Mouse (Mus musculus): ENCODE data around the gene Tmem235. TPM values are rescaled to one million over a fixed set of nuclear protein-coding genes. Genes with fewer than 3 reads are reported as not detected.

The Tmem235 gene
- polyA plus RNA-seq, 1 experiment from 2014 or later = not detected

DNA sequence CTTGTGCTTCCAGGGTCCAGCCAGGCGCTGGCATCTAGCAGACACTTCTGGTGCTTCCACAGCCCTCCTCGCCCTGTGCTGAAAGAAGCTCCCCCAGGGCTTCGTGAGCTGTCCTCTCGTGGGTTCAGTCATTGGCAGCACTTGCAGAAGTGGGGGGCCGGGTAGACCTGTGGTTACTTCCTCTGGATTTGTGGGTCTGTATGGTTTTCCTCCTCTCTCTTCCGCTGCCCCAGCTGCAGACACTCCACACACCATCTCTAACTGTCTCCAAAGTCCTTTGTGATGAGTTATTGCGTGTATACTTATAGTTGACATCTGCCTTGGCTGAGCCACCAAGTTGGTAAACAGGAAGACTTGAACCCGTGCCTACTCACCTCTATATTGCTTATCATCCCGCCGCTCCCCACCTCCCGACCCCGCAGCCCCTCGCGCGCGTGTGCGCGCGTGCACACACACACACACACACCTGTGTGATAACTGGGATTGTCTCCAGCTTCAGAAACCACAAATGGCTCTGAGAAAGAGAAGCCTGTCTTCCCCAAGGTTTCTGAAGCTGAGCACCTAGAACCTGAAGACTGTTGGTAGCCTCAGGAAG lies 31.1 kb downstream of the Tmem235 start:
- Histone ChIP-seq H3K9me3 (ENCODE audit: control insufficient read depth, low read length) (no peaks in the 10 kb centered on the region), H3K4me2 (no peak overlapping the region), H3K36me3 (ENCODE audit: control insufficient read depth, insufficient read depth, low read length) (no peaks in the 10 kb centered on the region), H3K27me3 (ENCODE audit: control insufficient read depth, insufficient read depth, low read length) (peaks cover 5% of the 10 kb centered on the region), H3K4me3 (ENCODE audit: low read depth, low read length) (no peak overlapping the region), H3K4me1 (ENCODE audit: control insufficient read depth, insufficient read depth, low read length) (peaks cover 34% of the 10 kb centered on the region), H3K9ac (ENCODE audit: low read length) (no peak overlapping the region), H3K27ac (ENCODE audit: low read depth, low read length) (no peak overlapping the region)
- ATAC-seq (ENCODE audit: low FRiP score) (no peak), DNase-seq (ENCODE audit: low spot score, missing footprints) (no peak)
- WGBS = 94% methylated on average over 19 of the region's 19 CpGs

DNA sequence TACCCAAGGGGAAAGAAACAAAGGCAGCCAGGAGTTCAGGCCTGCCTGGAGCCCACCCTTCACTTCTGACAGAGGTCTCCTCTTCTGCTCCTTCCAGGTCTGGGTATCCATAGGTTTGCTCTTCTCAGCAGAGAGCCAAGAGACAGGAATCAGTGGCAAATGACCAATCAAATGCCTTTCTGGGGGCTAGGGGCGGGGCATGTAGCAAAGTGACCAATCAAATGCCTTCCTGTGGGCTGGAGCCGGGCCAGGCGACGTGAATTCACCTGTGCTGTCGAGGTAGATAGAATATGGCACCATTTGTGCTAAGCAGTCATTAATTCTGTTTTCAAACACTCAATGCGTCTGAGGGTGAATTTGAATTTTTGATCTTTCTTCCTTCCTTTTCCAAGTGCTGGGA lies 31.6 kb downstream of the Tmem235 start:
- no peaks in the 10 kb centered on the region for H3K36me3 ChIP-seq (ENCODE audit: control insufficient read depth, insufficient read depth, low read length)
- DNase-seq (ENCODE audit: low spot score, missing footprints) (no peak), ATAC-seq (ENCODE audit: low FRiP score) (no peak)
- peaks cover 5% of the 10 kb centered on the region for H3K27me3 ChIP-seq (ENCODE audit: control insufficient read depth, insufficient read depth, low read length)
- H3K9ac ChIP-seq (ENCODE audit: low read length) = no peak overlapping the region
- H3K27ac ChIP-seq (ENCODE audit: low read depth, low read length) = no peak overlapping the region
- no peak overlapping the region for H3K4me3 ChIP-seq (ENCODE audit: low read depth, low read length)
- H3K9me3 ChIP-seq (ENCODE audit: control insufficient read depth, low read length) = no peaks in the 10 kb centered on the region
- no peak overlapping the region for H3K4me2 ChIP-seq
- WGBS = 54% methylated on average over 6 of the region's 6 CpGs
- H3K4me1 ChIP-seq (ENCODE audit: control insufficient read depth, insufficient read depth, low read length) = peaks cover 34% of the 10 kb centered on the region

- H3K4me3 ChIP-seq (ENCODE audit: low read depth, low read length) = no peak overlapping the region
- H3K9ac ChIP-seq (ENCODE audit: low read length) = no peak overlapping the region
- no peak overlapping the region for H3K4me2 ChIP-seq
- peak; percentile 45 for DNase-seq (ENCODE audit: low spot score, missing footprints)
- no peak overlapping the region for H3K27ac ChIP-seq (ENCODE audit: low read depth, low read length)
- H3K36me3 ChIP-seq (ENCODE audit: control insufficient read depth, insufficient read depth, low read length) = no peaks in the 10 kb centered on the region
- ATAC-seq (ENCODE audit: low FRiP score) = no peak
- peaks cover 18% of the 10 kb centered on the region for H3K4me1 ChIP-seq (ENCODE audit: control insufficient read depth, insufficient read depth, low read length)
- no peaks in the 10 kb centered on the region for H3K9me3 ChIP-seq (ENCODE audit: control insufficient read depth, low read length)
- WGBS = 65% methylated on average over 10 of the region's 10 CpGs
- no peaks in the 10 kb centered on the region; the same call in none of the 2 replicates for H3K27me3 ChIP-seq (ENCODE audit: control insufficient read depth, insufficient read depth, low read length)
Observed at GRCm38 (mm10) chr11:117894676-117895075, 34.1 kb downstream of the Tmem235 start.

GRCm38 (mm10) chr11:117896533-117896932 lies 36.0 kb downstream of the Tmem235 start:
- H3K4me3 ChIP-seq (ENCODE audit: low read depth, low read length) = no peak overlapping the region
- H3K27ac ChIP-seq (ENCODE audit: low read depth, low read length) = no peak overlapping the region
- no peak overlapping the region for H3K4me2 ChIP-seq
- H3K9ac ChIP-seq (ENCODE audit: low read length) = no peak overlapping the region
- no peaks in the 10 kb centered on the region for H3K4me1 ChIP-seq (ENCODE audit: control insufficient read depth, insufficient read depth, low read length)
- WGBS = 56% methylated on average over 2 of the region's 2 CpGs
- no peaks in the 10 kb centered on the region for H3K9me3 ChIP-seq (ENCODE audit: control insufficient read depth, low read length)
- no peaks in the 10 kb centered on the region for H3K36me3 ChIP-seq (ENCODE audit: control insufficient read depth, insufficient read depth, low read length)
- DNase-seq (ENCODE audit: low spot score, missing footprints) (no peak), ATAC-seq (ENCODE audit: low FRiP score) (no peak)
- no peaks in the 10 kb centered on the region; the same call in none of the 2 replicates for H3K27me3 ChIP-seq (ENCODE audit: control insufficient read depth, insufficient read depth, low read length)

DNA sequence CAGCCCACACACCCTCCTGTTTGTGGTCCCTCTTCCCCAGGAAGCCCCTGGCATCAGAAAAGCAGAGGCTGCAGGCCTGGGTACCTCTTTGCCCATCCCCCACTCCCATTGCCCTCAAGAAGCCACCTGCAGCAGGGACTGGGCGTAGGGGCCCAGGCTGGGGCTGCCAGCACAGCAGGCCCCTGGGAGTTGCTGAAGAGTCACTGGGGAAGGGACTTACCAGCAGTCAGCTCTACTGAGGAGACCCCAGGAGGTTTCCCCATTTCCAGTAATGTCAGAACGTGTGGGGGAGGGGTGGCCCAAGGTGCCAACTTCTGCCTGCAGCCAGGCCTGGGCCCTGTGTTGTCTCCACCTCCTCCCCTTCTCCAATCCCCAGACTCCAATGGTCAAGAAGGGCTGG lies 41.7 kb downstream of the Tmem235 start:
- H3K9ac ChIP-seq (ENCODE audit: low read length) = no peak overlapping the region
- WGBS = 72% methylated on average over 2 of the region's 2 CpGs
- no peak for ATAC-seq (ENCODE audit: low FRiP score)
- no peaks in the 10 kb centered on the region for H3K9me3 ChIP-seq (ENCODE audit: control insufficient read depth, low read length)
- H3K4me1 ChIP-seq (ENCODE audit: control insufficient read depth, insufficient read depth, low read length) = no peaks in the 10 kb centered on the region
- H3K4me3 ChIP-seq (ENCODE audit: low read depth, low read length) = no peak overlapping the region
- no peak overlapping the region for H3K27ac ChIP-seq (ENCODE audit: low read depth, low read length)
- no peaks in the 10 kb centered on the region for H3K36me3 ChIP-seq (ENCODE audit: control insufficient read depth, insufficient read depth, low read length)
- DNase-seq (ENCODE audit: low spot score, missing footprints) = no peak
- no peaks in the 10 kb centered on the region for H3K27me3 ChIP-seq (ENCODE audit: control insufficient read depth, insufficient read depth, low read length)
- no peak overlapping the region for H3K4me2 ChIP-seq

DNA sequence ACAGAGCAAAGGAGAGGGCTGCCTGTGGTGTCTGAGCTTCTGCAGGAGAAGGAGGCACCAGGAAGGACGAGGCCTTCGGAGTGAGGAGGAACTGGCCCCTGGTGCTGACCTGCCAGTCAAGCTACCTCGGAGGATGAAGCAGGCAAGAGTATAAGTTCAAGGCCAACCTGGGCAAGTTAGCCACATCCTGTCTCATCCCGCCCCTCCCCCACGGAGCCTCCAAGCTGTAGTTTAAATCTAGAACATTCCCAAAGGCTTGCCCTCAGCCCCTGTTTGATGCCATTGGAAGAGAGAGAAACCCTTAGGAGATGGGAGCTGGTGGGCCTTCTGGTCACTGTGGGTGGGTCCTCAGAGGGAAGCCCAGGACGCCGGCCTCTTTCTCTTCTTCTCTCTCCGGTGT lies 43.9 kb downstream of the Tmem235 start:
- ATAC-seq (ENCODE audit: low FRiP score) (no peak), DNase-seq (ENCODE audit: low spot score, missing footprints) (no peak)
- 84% methylated on average over 8 of the region's 8 CpGs for WGBS
- Histone ChIP-seq H3K9ac (ENCODE audit: low read length) (no peak overlapping the region), H3K9me3 (ENCODE audit: control insufficient read depth, low read length) (no peaks in the 10 kb centered on the region), H3K4me1 (ENCODE audit: control insufficient read depth, insufficient read depth, low read length) (no peaks in the 10 kb centered on the region), H3K36me3 (ENCODE audit: control insufficient read depth, insufficient read depth, low read length) (no peaks in the 10 kb centered on the region), H3K27ac (ENCODE audit: low read depth, low read length) (no peak overlapping the region), H3K4me3 (ENCODE audit: low read depth, low read length) (no peak overlapping the region), H3K4me2 (no peak overlapping the region), H3K27me3 (ENCODE audit: control insufficient read depth, insufficient read depth, low read length) (no peaks in the 10 kb centered on the region)

DNA sequence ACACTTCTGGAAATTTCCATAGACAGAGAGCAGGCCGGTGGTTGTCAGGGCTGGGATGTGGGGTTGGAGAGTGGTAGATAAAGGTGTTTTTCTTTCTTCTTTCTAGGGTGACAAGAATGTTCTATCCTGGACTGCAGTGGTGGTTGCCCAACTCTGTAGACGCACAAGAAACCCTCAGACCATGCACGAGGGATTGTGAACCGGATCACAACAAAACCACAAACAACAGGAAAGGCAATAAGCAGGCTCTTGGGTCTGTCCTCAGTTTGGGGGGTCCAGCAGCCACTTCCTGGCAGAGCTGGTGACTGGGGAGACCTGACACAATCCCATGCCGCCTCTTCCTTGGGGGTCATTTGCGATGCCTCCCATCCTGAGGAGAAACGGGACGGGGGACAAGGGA lies 48.8 kb downstream of the Tmem235 start:
- no peaks in the 10 kb centered on the region for H3K27me3 ChIP-seq (ENCODE audit: control insufficient read depth, insufficient read depth, low read length)
- DNase-seq (ENCODE audit: low spot score, missing footprints) (no peak), ATAC-seq (ENCODE audit: low FRiP score) (no peak)
- no peak overlapping the region for H3K27ac ChIP-seq (ENCODE audit: low read depth, low read length)
- H3K36me3 ChIP-seq (ENCODE audit: control insufficient read depth, insufficient read depth, low read length) = no peaks in the 10 kb centered on the region
- H3K4me1 ChIP-seq (ENCODE audit: control insufficient read depth, insufficient read depth, low read length) = no peaks in the 10 kb centered on the region
- H3K4me2 ChIP-seq = no peak overlapping the region
- no peak overlapping the region for H3K9ac ChIP-seq (ENCODE audit: low read length)
- H3K4me3 ChIP-seq (ENCODE audit: low read depth, low read length) = no peak overlapping the region
- H3K9me3 ChIP-seq (ENCODE audit: control insufficient read depth, low read length) = no peaks in the 10 kb centered on the region
- 93% methylated on average over 8 of the region's 8 CpGs for WGBS

DNA sequence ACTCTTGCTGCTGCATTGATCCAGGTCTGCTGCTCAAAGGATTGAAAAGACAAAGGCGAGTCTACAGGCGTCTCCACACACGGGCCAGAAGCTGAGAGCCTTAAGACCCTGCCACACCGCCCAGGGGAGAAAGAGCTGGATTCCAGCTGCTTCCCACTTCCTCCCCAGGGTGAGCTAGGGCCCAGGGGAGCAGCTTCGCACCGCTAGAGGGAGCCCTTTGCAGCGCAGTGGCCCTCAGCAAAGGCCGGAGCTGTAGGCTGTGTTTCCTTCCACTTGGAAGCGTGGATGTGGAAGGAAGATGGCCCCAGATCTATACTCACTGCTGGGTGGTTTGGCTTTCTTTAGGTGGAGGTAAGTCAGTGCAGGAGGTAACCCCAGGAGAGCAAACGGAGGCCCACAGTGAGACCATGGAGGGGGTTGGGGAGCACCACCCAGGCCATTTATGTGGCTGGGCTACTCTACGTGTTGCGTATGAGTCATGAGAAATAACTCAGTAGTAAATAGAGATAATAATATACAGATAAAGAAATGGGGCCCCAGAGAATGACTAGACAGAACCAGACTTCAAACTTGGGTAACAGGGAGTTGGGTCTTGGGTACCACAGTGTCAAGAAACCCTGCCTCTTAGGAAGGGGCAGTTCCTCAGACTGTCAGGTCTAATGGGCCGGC lies 52.3 kb downstream of the Tmem235 start:
- ATAC-seq (ENCODE audit: low FRiP score) (peak; percentile 77), DNase-seq (ENCODE audit: low spot score, missing footprints) (peak; percentile 96)
- Histone ChIP-seq H3K9me3 (ENCODE audit: control insufficient read depth, low read length) (no peaks in the 10 kb centered on the region; the same call in 1 of the 2 replicates), H3K4me2 (no peak overlapping the region), H3K27me3 (ENCODE audit: control insufficient read depth, insufficient read depth, low read length) (no peaks in the 10 kb centered on the region), H3K4me3 (ENCODE audit: low read depth, low read length) (no peak overlapping the region), H3K27ac (ENCODE audit: low read depth, low read length) (no peak overlapping the region), H3K36me3 (ENCODE audit: control insufficient read depth, insufficient read depth, low read length) (no peaks in the 10 kb centered on the region), H3K9ac (ENCODE audit: low read length) (no peak overlapping the region), H3K4me1 (ENCODE audit: control insufficient read depth, insufficient read depth, low read length) (no peaks in the 10 kb centered on the region)
- WGBS = 29% methylated on average over 13 of the region's 13 CpGs

- 73% methylated on average over 12 of the region's 12 CpGs for WGBS
- DNase-seq (ENCODE audit: low spot score, missing footprints) = no peak
- Histone ChIP-seq H3K4me1 (ENCODE audit: control insufficient read depth, insufficient read depth, low read length) (peaks cover 5% of the 10 kb centered on the region), H3K36me3 (ENCODE audit: control insufficient read depth, insufficient read depth, low read length) (no peaks in the 10 kb centered on the region), H3K4me3 (ENCODE audit: low read depth, low read length) (no peak overlapping the region), H3K9ac (ENCODE audit: low read length) (no peak overlapping the region), H3K9me3 (ENCODE audit: control insufficient read depth, low read length) (no peaks in the 10 kb centered on the region; the same call in 1 of the 2 replicates), H3K27me3 (ENCODE audit: control insufficient read depth, insufficient read depth, low read length) (no peaks in the 10 kb centered on the region), H3K27ac (ENCODE audit: low read depth, low read length) (no peak overlapping the region), H3K4me2 (no peak overlapping the region)
- ATAC-seq (ENCODE audit: low FRiP score) = no peak
Observed at GRCm38 (mm10) chr11:117914531-117914930, 54.0 kb downstream of the Tmem235 start.
